17 mouse cellular contexts compared by ENCODE assay signal in genomic region chr2:20583032-20583431, GRCm38 (mm10).
"Had no signal": no experiment of that assay in that cellular context is flagged by ENCODE, and none has a peak within 500 bp of the region (broad histone marks: within the 10 kb centered on the region; RNA-seq: fewer than 3 reads in every experiment).

No protein-coding gene starts in this region.

- H3K4me3 ChIP-seq: midbrain, embryonic 10.5 days; midbrain, embryonic 12.5 days; myocyte; neural tube, embryonic 13.5 days; neural tube, embryonic 15.5 days; stomach, embryonic 15.5 days had no signal

- H3K9me3 ChIP-seq: midbrain, embryonic 12.5 days; neural tube, embryonic 15.5 days; stomach, embryonic 15.5 days had no signal

- H3K27me3 ChIP-seq: midbrain, embryonic 12.5 days; neural tube, embryonic 13.5 days; neural tube, embryonic 15.5 days; stomach, embryonic 15.5 days had no signal

- H3K4me1 ChIP-seq: midbrain, embryonic 10.5 days; midbrain, embryonic 12.5 days; neural tube, embryonic 13.5 days; neural tube, embryonic 15.5 days had no signal

- H3K36me3 ChIP-seq: midbrain, embryonic 10.5 days; midbrain, embryonic 12.5 days; neural tube, embryonic 13.5 days; neural tube, embryonic 15.5 days; stomach, embryonic 15.5 days had no signal

- ATAC-seq: midbrain, embryonic 16.5 days had no signal

- H3K9ac ChIP-seq: lung, embryonic 14.5 days; midbrain, embryonic 12.5 days; neural tube, embryonic 13.5 days; neural tube, embryonic 15.5 days; stomach, embryonic 15.5 days had no signal

- DNase-seq: lung, adult 18-20 months; lung, embryonic 14.5 days; lung, postnatal 10 days; lung, postnatal 4 days; midbrain, embryonic 14.5 days; right cerebral cortex, postnatal 14 days; thymus, adult 18-20 months; thymus, postnatal 14 days; thymus, postnatal 36 days had no signal

- H3K27ac ChIP-seq: midbrain, embryonic 10.5 days; midbrain, embryonic 12.5 days; neural tube, embryonic 13.5 days; neural tube, embryonic 15.5 days; stomach, embryonic 15.5 days; stomach, postnatal 0 days had no signal
